ENCODE assay signal across 27 mouse cellular contexts in the genomic region with DNA sequence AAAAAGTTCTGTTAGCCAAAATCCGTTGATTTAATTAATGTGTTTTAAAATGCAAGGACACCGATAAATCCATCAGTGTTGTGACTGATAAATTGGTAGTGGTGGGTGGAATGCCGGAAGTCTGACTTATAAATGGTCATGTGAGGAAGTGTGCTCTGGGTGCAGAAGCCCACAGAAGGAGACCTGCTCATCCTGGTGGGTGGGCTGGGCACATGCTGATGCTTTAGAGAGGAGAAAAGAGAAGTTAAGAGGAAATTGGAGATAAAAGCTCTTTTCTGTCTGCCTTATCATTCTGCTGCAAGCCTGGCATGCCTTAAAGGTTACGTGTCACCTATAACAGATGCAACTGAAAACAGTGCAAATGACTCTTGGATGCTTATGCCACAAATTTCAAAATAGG.
"Had no signal": no experiment of that assay in that cellular context is flagged by ENCODE, and none has a peak within 500 bp of the region (broad histone marks: within the 10 kb centered on the region; RNA-seq: fewer than 3 reads in every experiment).

No protein-coding gene starts in this region.

- H3K9me3 ChIP-seq: heart, embryonic 10.5 days; heart, embryonic 12.5 days; hindbrain, embryonic 10.5 days; hindbrain, embryonic 12.5 days; intestine, embryonic 15.5 days; limb, embryonic 10.5 days; limb, embryonic 12.5 days; liver, embryonic 13.5 days had no signal

- H3K36me3 ChIP-seq: heart, embryonic 10.5 days; heart, embryonic 12.5 days; hindbrain, embryonic 10.5 days; hindbrain, embryonic 12.5 days; intestine, embryonic 15.5 days; limb, embryonic 10.5 days; limb, embryonic 12.5 days; liver, embryonic 13.5 days had no signal

- H3K27ac ChIP-seq: gastrocnemius, adult 2 months; heart, embryonic 10.5 days; hindbrain, embryonic 10.5 days; hindbrain, embryonic 12.5 days; hindbrain, embryonic 14.5 days; intestine, embryonic 15.5 days; layer of hippocampus, adult 2 months; left cerebral cortex, adult 2 months; limb, embryonic 10.5 days; limb, embryonic 12.5 days; liver, embryonic 13.5 days had no signal

- DNase-seq: gastrocnemius, adult 2 months; gastrocnemius, postnatal 10 days; gastrocnemius, postnatal 25 days; heart, adult 18-20 months; heart, postnatal 10 days; heart, postnatal 4 days; kidney, adult 18-20 months; kidney, adult 8-10 months; kidney, postnatal 10 days; kidney, postnatal 25 days; kidney, postnatal 4 days; liver; liver, embryonic 13.5 days had no signal

- H3K9ac ChIP-seq: heart, embryonic 12.5 days; hindbrain, embryonic 12.5 days; hindbrain, embryonic 14.5 days; intestine, embryonic 15.5 days; limb, embryonic 12.5 days; liver, embryonic 13.5 days had no signal

- ATAC-seq: hindbrain, embryonic 16.5 days; inflammation-experienced regulatory T-cells, adult 6 months; intestine, embryonic 15.5 days; intestine, postnatal 0 days had no signal

- H3K27me3 ChIP-seq: heart, embryonic 12.5 days; hindbrain, embryonic 12.5 days; intestine, embryonic 15.5 days; liver, embryonic 13.5 days had no signal

- H3K4me3 ChIP-seq: gastrocnemius, adult 2 months; heart, embryonic 10.5 days; heart, embryonic 12.5 days; hindbrain, embryonic 10.5 days; hindbrain, embryonic 12.5 days; intestine, embryonic 15.5 days; layer of hippocampus, adult 2 months; left cerebral cortex, adult 2 months; limb, embryonic 10.5 days; limb, embryonic 12.5 days; liver, embryonic 13.5 days had no signal

- H3K4me2 ChIP-seq: heart, embryonic 12.5 days; hindbrain, embryonic 12.5 days; hindbrain, embryonic 14.5 days; intestine, embryonic 15.5 days; limb, embryonic 12.5 days; liver, embryonic 11.5 days; liver, embryonic 13.5 days had no signal

- H3K4me1 ChIP-seq: hindbrain, embryonic 10.5 days; intestine, embryonic 15.5 days; liver, embryonic 13.5 days had no signal
